Mouse (Mus musculus) spleen, adult 2 months (tissue): ENCODE data around the gene Pmvk. TPM values are rescaled to one million over a fixed set of nuclear protein-coding genes. Genes with fewer than 3 reads are reported as not detected.

Source experiments
- DNase-seq, 2 experiments: peaks; one replicate each; pipeline versions ENCODE4 v3.0.0 to v3.0.0-alpha.2; 2012 to 2021; ENCODE audit warnings: low spot score in 2 of 2, low read depth in 1 of 2
- H3K27ac ChIP-seq: fragments of 200-500 bp; 2 replicates; pipeline ENCODE4 v1.5.1; 2012; ENCODE audit warnings: low read length, inconsistent platforms; ENCODE audit not compliant: insufficient read depth
- H3K27me3 ChIP-seq: fragments of 200-500 bp; 2 replicates; pipeline ENCODE4 v1.6.1; 2012; ENCODE audit warnings: mild to moderate bottlenecking, moderate library complexity, low read length, inconsistent platforms; ENCODE audit not compliant: control insufficient read depth, insufficient read depth
- H3K36me3 ChIP-seq: fragments of 200-500 bp; 2 replicates; pipeline ENCODE4 v1.6.1; 2012; ENCODE audit warnings: mild to moderate bottlenecking, low read length, inconsistent platforms; ENCODE audit not compliant: control insufficient read depth, insufficient read depth
- H3K4me1 ChIP-seq: fragments of 200-500 bp; 2 replicates; pipeline ENCODE4 v1.6.1; 2011; ENCODE audit warnings: inconsistent platforms; ENCODE audit not compliant: control insufficient read depth, insufficient read depth, insufficient read length
- H3K4me3 ChIP-seq: fragments of 200-500 bp; 2 replicates; pipeline ENCODE4 v1.5.1; 2011; ENCODE audit warnings: mild to moderate bottlenecking, inconsistent platforms; ENCODE audit not compliant: insufficient read depth, insufficient read length; ENCODE audit errors: extremely low read depth
- CTCF ChIP-seq: fragments of 200-500 bp; IDR thresholded peaks from 2 replicates; pipeline ENCODE4 v1.5.1; 2011; ENCODE audit warnings: mild to moderate bottlenecking, inconsistent platforms; ENCODE audit not compliant: insufficient read depth, insufficient read length, insufficient replicate concordance; ENCODE audit errors: extremely low read depth
- POLR2A ChIP-seq: fragments of 200-500 bp; IDR thresholded peaks from 2 replicates; pipeline ENCODE4 v1.6.1; 2011; ENCODE audit warnings: low read depth, low read length, inconsistent platforms
- WGBS: fragments of 180-500 bp; shearing (Covaris S2); methylation state at CpG from one replicate; pipeline ENCODE4 v1.1.7; 2018; 5-methylcytosine and 5-hydroxymethylcytosine counted together
- polyA plus RNA-seq: library from polyadenylated mRNA; depleted of rRNA; stranded (reverse); fragments of >200 nt; gene quantifications from 2 replicates; pipeline ENCODE4 v1.2.3, GENCODE M21; 2012; rRNA removed

Pmvk gene
- polyA plus RNA-seq, result 12.2 and 15.1 TPM in 2 replicates

GRCm38 (mm10) chr3:89454401-89455177 is at the start of gene Pmvk:
Gene Pmvk (plus strand): TSS chr3:89454541.
- WGBS, result 75% methylated on average over 10 of the region's 10 CpGs
- Histone ChIP-seq H3K36me3 (no peaks in the 10 kb centered on the region), H3K4me1 (no peaks in the 10 kb centered on the region)

GRCm38 (mm10) chr3:89406887-89407286 is 47.5 kb upstream of the Pmvk start:
- H3K4me1 ChIP-seq, result peaks cover 5% of the 10 kb centered on the region
- TF ChIP-seq CTCF, result no peak
- TF ChIP-seq POLR2A, result no peak

More at GRCm38 (mm10) chr3:89454401-89455177, at the start of gene Pmvk:
- Histone ChIP-seq H3K27ac (no peak within 1 kb of the TSS), H3K4me3 (no peak within 1 kb of the TSS), H3K27me3 (no peaks in the 10 kb centered on the region)
- DNase-seq, result no peak
- TF ChIP-seq POLR2A (no peak), CTCF (no peak)

GRCm38 (mm10) chr3:89408448-89408847 is 45.9 kb upstream of the Pmvk start:
- DNase-seq, result no peak
- Histone ChIP-seq H3K4me3 (no peak overlapping the region), H3K36me3 (peaks cover 24% of the 10 kb centered on the region), H3K4me1 (peaks cover 5% of the 10 kb centered on the region), H3K27me3 (no peaks in the 10 kb centered on the region), H3K27ac (no peak overlapping the region)
- TF ChIP-seq CTCF (no peak), POLR2A (no peak)
- 93% methylated on average over 16 of the region's 16 CpGs for WGBS

More at GRCm38 (mm10) chr3:89406887-89407286, 47.5 kb upstream of the Pmvk start:
- 92% methylated on average over 6 of the region's 6 CpGs for WGBS
- DNase-seq, result no peak
- Histone ChIP-seq H3K27me3 (no peaks in the 10 kb centered on the region), H3K36me3 (peaks cover 34% of the 10 kb centered on the region), H3K4me3 (no peak overlapping the region), H3K27ac (no peak overlapping the region)

GRCm38 (mm10) chr3:89409701-89410100 is 44.6 kb upstream of the Pmvk start:
- no peak overlapping the region for H3K27ac ChIP-seq

GRCm38 (mm10) chr3:89410864-89411263 is 43.5 kb upstream of the Pmvk start:
- Histone ChIP-seq H3K27me3 (no peaks in the 10 kb centered on the region), H3K36me3 (peaks cover 10% of the 10 kb centered on the region), H3K4me3 (no peak overlapping the region), H3K27ac (no peak overlapping the region), H3K4me1 (peaks cover 5% of the 10 kb centered on the region)
- WGBS, result 82% methylated on average over 10 of the region's 10 CpGs
- TF ChIP-seq POLR2A, result no peak
- no peak for TF ChIP-seq CTCF
- DNase-seq, result no peak

More at GRCm38 (mm10) chr3:89409701-89410100, 44.6 kb upstream of the Pmvk start:
- 90% methylated on average over 3 of the region's 3 CpGs for WGBS
- Histone ChIP-seq H3K27me3 (no peaks in the 10 kb centered on the region), H3K4me1 (peaks cover 5% of the 10 kb centered on the region), H3K4me3 (no peak overlapping the region), H3K36me3 (peaks cover 18% of the 10 kb centered on the region)
- TF ChIP-seq CTCF (no peak), POLR2A (no peak)
- no peak for DNase-seq

GRCm38 (mm10) chr3:89411490-89412393 is 42.6 kb upstream of the Pmvk start, which contains the start of gene Flad1:
Gene Flad1 (minus strand): TSS chr3:89411870.
- TF ChIP-seq CTCF, result no peak
- peak; percentile 46; the same call in 1 of the 2 replicates for TF ChIP-seq POLR2A
- DNase-seq, result peak; percentile 94 to 100
- Histone ChIP-seq H3K4me3 (peak within 1 kb of the TSS; percentile 61), H3K36me3 (peaks cover 10% of the 10 kb centered on the region), H3K27me3 (no peaks in the 10 kb centered on the region), H3K4me1 (peaks cover 5% of the 10 kb centered on the region), H3K27ac (peak within 1 kb of the TSS; percentile 38; the same call in 1 of the 2 replicates)
- 4% methylated on average over 28 of the region's 28 CpGs for WGBS
